Comparison of ENCODE assay signal across 9 mouse cellular contexts in genomic region chr12:30199735-30200134, GRCm38 (mm10).
A peak's percentile ranks its signal among the peaks of the same experiment; 100 is the strongest.
DNase-seq lines count a peak whose midpoint lies in the region; ATAC-seq and TF ChIP-seq lines count a peak whose summit lies in the region.
"Had no signal": no experiment of that assay in that cellular context is flagged by ENCODE, and none has a peak within 500 bp of the region (broad histone marks: within the 10 kb centered on the region; RNA-seq: fewer than 3 reads in every experiment).

No protein-coding gene starts in this region.

- H3K9me3 ChIP-seq in lung, postnatal 0 days (ENCODE audit: low read length): no peaks in the 10 kb centered on the region
- H3K9me3 ChIP-seq: megakaryocyte, embryonic 14.5 days had no signal

- H3K27me3 ChIP-seq in lung, postnatal 0 days (replicated peaks; ENCODE audit: insufficient read depth, low read length): no peaks in the 10 kb centered on the region
- H3K27me3 ChIP-seq: megakaryocyte, embryonic 14.5 days had no signal

- DNase-seq in gastrocnemius, adult 2 months: no peak
- no peak for DNase-seq in gastrocnemius, adult 8-10 months (ENCODE audit: low spot score in 2 of 2)
- peak; percentile 59 for DNase-seq in right cerebral cortex, adult 2 months (ENCODE audit: low spot score in 2 of 2)
- no peak for DNase-seq in right cerebral cortex, postnatal 36 days (ENCODE audit: low spot score in 2 of 2)
- DNase-seq in heart, postnatal 10 days: peak; percentile 54 to 57
- peak; percentile 69 for DNase-seq in lung, postnatal 0 days (ENCODE audit: low spot score)
- no peak for DNase-seq in spleen, postnatal 14 days (ENCODE audit: low spot score in 2 of 2)
- no peak for DNase-seq in gastrocnemius, postnatal 4 days (ENCODE audit: low spot score in 2 of 2)

- no peak overlapping the region for H3K9ac ChIP-seq in lung, postnatal 0 days (replicated peaks; ENCODE audit: low read depth)

- intact Hi-C loops in gastrocnemius, adult 2 months (cut with DNase I): loop anchor here (2.0 to 5.0 kb wide), 2 partner anchors 171 to 378 kb away; no protein-coding TSS in a partner anchor
- intact Hi-C loops in heart, postnatal 10 days (cut with DNase I): loop anchor here (1.0 to 5.0 kb wide), 4 partner anchors 72 to 378 kb away; no protein-coding TSS in a partner anchor

- no peak for TF ChIP-seq EP300 in lung, postnatal 0 days (IDR thresholded peaks at IDR 0.05)

- peak; percentile 30; the same call in 1 of the 2 replicates for ATAC-seq in lung, postnatal 0 days

- no peak overlapping the region for H3K27ac ChIP-seq in gastrocnemius, adult 2 months
- H3K27ac ChIP-seq in lung, postnatal 0 days (ENCODE audit: low read length): no peak overlapping the region

- WGBS in lung, postnatal 0 days: 23% methylated on average over 2 of the region's 2 CpGs

- H3K4me2 ChIP-seq in lung, postnatal 0 days (replicated peaks; ENCODE audit: low read depth, low read length): no peak overlapping the region

- TF ChIP-seq CTCF in gastrocnemius, adult 2 months (IDR thresholded peaks at IDR 0.05): peak; percentile 66
- peak; percentile 83 for TF ChIP-seq CTCF in lung, postnatal 0 days (IDR thresholded peaks at IDR 0.05)

- no peak overlapping the region for H3K4me3 ChIP-seq in gastrocnemius, adult 2 months
- H3K4me3 ChIP-seq in lung, postnatal 0 days (ENCODE audit: low read depth, low read length): no peak overlapping the region
- H3K4me3 ChIP-seq: megakaryocyte, embryonic 14.5 days had no signal

- no peaks in the 10 kb centered on the region for H3K4me1 ChIP-seq in lung, postnatal 0 days (ENCODE audit: insufficient read depth, low read depth, low read length)
- H3K4me1 ChIP-seq: megakaryocyte, embryonic 14.5 days had no signal

- no peaks in the 10 kb centered on the region for H3K36me3 ChIP-seq in lung, postnatal 0 days (ENCODE audit: insufficient read depth, low read length)

Comparison
In these comparisons a context has a peak if more than half of its experiments do, and no peak if none do; other contexts are left out.
1. DNase-seq: peak in right cerebral cortex, adult 2 months (2 of 2), heart, postnatal 10 days (2 of 2) and lung, postnatal 0 days (single experiment); none in gastrocnemius, adult 2 months (single experiment), gastrocnemius, adult 8-10 months (0 of 2), right cerebral cortex, postnatal 36 days (0 of 2), spleen, postnatal 14 days (0 of 2) and gastrocnemius, postnatal 4 days (0 of 2).